Mouse (Mus musculus): ENCODE data around the gene Card10.

The Card10 gene

DNA sequence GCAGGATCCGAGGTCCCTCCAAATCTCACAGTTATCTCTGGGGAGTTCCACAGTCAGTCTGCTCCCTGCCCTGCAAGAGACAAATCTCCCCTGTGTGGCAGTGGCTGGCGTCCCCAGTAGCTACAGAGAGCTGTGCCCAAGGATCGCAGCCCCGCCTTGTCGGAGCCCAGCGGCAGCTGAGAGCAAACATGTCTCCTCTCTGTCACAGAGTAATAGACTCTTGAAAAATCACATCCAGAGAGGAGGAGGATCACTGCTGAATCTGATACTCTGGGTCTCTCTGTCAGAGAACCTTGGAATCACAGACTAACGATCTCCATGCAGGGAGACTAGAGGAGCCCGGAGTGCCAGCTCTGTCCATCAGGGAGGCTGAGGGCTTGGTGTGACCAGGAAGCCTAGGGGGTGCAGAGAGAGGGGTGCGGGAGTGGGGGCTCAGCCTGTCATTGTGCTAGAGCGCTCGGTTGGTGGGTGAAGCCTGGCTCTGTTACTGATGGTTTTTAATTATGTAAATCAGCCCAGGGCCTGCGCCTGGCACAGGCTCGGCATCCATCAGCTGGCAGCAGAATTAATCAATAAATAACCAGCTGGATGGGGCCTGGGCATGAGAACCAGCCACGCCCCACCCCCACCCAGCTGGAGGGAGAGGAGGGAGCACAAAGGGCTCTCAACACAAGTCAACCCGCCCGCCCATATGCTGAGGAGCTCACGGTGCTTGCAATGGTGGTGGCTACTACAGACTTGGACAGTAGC, 67.2 kb downstream of the Card10 start:
- in situ Hi-C loops (cut with MboI, MseI), result no loop called here

DNA sequence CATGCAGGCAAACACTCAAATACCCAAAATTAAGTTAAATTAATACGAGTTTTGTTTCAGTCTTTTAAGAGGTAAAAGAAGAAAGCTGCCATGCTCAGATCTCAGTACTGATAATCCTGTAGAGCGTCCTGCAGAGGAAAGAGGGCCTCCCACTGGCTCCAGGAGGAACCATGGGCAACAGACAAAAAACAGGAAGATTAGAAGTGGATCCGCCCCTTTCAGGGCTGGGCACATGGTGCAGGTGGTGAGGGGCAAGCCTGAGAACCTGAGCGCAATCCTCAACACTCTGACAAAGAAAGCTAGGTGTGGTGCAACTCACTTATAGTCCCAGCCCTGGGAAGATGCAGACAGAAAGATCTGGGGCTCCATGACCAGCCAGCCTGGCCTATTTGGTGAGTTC, 71.0 kb downstream of the Card10 start:
- in situ Hi-C loops (cut with MboI, MseI), result no loop called here

- in situ Hi-C loops (cut with MboI, MseI), result no loop called here
Measured at GRCm38 (mm10) chr15:78730315-78731049, 72.4 kb downstream of the Card10 start.

- in situ Hi-C loops (cut with MboI, MseI), result no loop called here
Measured at GRCm38 (mm10) chr15:78726697-78727096, 76.1 kb downstream of the Card10 start.

Data from T-helper 1 cell (primary cell).